Comparison of ENCODE assay signal across 7 mouse cellular contexts in genomic region chr8:91134659-91135058, GRCm38 (mm10).
A peak's percentile ranks its signal among the peaks of the same experiment; 100 is the strongest.
DNase-seq lines count a peak whose midpoint lies in the region; ATAC-seq lines count a peak whose summit lies in the region.

No protein-coding gene starts in this region.

- peak; percentile 12 for DNase-seq in retina, postnatal 1 day
- no peak for DNase-seq in retina, embryonic 14.5 days (ENCODE audit: low spot score)
- DNase-seq in adrenal gland, postnatal 4 days (ENCODE audit: low spot score in 2 of 2) = no peak
- no peak for DNase-seq in layer of hippocampus, adult 9-10 months (ENCODE audit: low spot score)
- DNase-seq in spleen, adult 12 weeks (ENCODE audit: low spot score) = no peak

- H3K27ac ChIP-seq in heart, embryonic 13.5 days (replicated peaks) = peak overlapping the region; percentile 49
- peak overlapping the region; percentile 71 for H3K27ac ChIP-seq in limb, embryonic 15.5 days

- H3K4me2 ChIP-seq in heart, embryonic 13.5 days = peak overlapping the region; percentile 65
- peak overlapping the region; percentile 76 for H3K4me2 ChIP-seq in limb, embryonic 15.5 days

- no peak for ATAC-seq in heart, embryonic 13.5 days (ENCODE audit: extremely low read depth, insufficient number of reproducible peaks, low FRiP score, low TSS enrichment)
- no peak for ATAC-seq in limb, embryonic 15.5 days (ENCODE audit: insufficient number of reproducible peaks, low FRiP score, low TSS enrichment, low read depth)

- H3K9me3 ChIP-seq in heart, embryonic 13.5 days = no peaks in the 10 kb centered on the region
- H3K9me3 ChIP-seq in limb, embryonic 15.5 days = no peaks in the 10 kb centered on the region

- H3K4me3 ChIP-seq in heart, embryonic 13.5 days = peak overlapping the region; percentile 84
- peak overlapping the region; percentile 95 for H3K4me3 ChIP-seq in limb, embryonic 15.5 days

- H3K9ac ChIP-seq in heart, embryonic 13.5 days = peak overlapping the region; percentile 63; the same call in 1 of the 2 replicates
- H3K9ac ChIP-seq in limb, embryonic 15.5 days = 0 out of 2 replicates have a peak overlapping the region, but pooled peaks have one; percentile 21

- H3K4me1 ChIP-seq in heart, embryonic 13.5 days = peaks cover 16% of the 10 kb centered on the region
- peaks cover 13% of the 10 kb centered on the region for H3K4me1 ChIP-seq in limb, embryonic 15.5 days

- peaks cover 13% of the 10 kb centered on the region for H3K36me3 ChIP-seq in heart, embryonic 13.5 days
- H3K36me3 ChIP-seq in limb, embryonic 15.5 days = peaks cover 12% of the 10 kb centered on the region

- 63% methylated on average over 12 of the region's 12 CpGs for WGBS in heart, embryonic 13.5 days
- 43% methylated on average over 12 of the region's 12 CpGs for WGBS in limb, embryonic 15.5 days

- no peaks in the 10 kb centered on the region for H3K27me3 ChIP-seq in heart, embryonic 13.5 days (replicated peaks)
- no peaks in the 10 kb centered on the region for H3K27me3 ChIP-seq in limb, embryonic 15.5 days
